In genomic region chr5:91562486-91562885, GRCm38 (mm10) we compare ENCODE assay signal across 29 mouse cellular contexts. TPM values are rescaled to one million over a fixed set of nuclear protein-coding genes. Genes with fewer than 3 reads are reported as not detected.
A peak's percentile ranks its signal among the peaks of the same experiment; 100 is the strongest.
DNase-seq lines count a peak whose midpoint lies in the region; ATAC-seq and TF ChIP-seq lines count a peak whose summit lies in the region.
"Had no signal": no experiment of that assay in that cellular context is flagged by ENCODE, and none has a peak within 500 bp of the region (broad histone marks: within the 10 kb centered on the region; RNA-seq: fewer than 3 reads in every experiment).

No protein-coding gene starts in this region.

- no peak for ATAC-seq in heart, embryonic 13.5 days (ENCODE audit: extremely low read depth, insufficient number of reproducible peaks, low FRiP score, low TSS enrichment)
- ATAC-seq: forebrain, postnatal 0 days; hindbrain, embryonic 16.5 days; midbrain, embryonic 15.5 days; Patski had no signal

- TF ChIP-seq POLR2A in liver, adult 2 months (IDR thresholded peaks at IDR 0.05; ENCODE audit: extremely low read depth, insufficient read depth, low read length): no peak

- WGBS in heart, embryonic 13.5 days: 50% methylated on average over 7 of the region's 7 CpGs
- WGBS in liver, adult 2 months: 54% methylated on average over 7 of the region's 7 CpGs

- no peak overlapping the region for H3K9ac ChIP-seq in heart, embryonic 13.5 days
- no peak overlapping the region for H3K9ac ChIP-seq in liver, adult 2 months (ENCODE audit: low read depth, low read length)
- H3K9ac ChIP-seq: forebrain, postnatal 0 days; kidney, embryonic 15.5 days; liver, embryonic 14.5 days; midbrain, embryonic 15.5 days; neural tube, embryonic 15.5 days had no signal

- H3K9me3 ChIP-seq in heart, embryonic 13.5 days: 0 out of 2 replicates have a peak, but pooled peaks cover 4% of the 10 kb centered on the region
- H3K9me3 ChIP-seq: kidney, embryonic 15.5 days; midbrain, embryonic 10.5 days; midbrain, embryonic 15.5 days; neural tube, embryonic 15.5 days had no signal

- no peak overlapping the region for H3K4me3 ChIP-seq in heart, embryonic 13.5 days
- no peak overlapping the region for H3K4me3 ChIP-seq in liver, adult 2 months (ENCODE audit: insufficient read depth, low read depth, low read length)
- H3K4me3 ChIP-seq: erythroblast, embryonic 14.5 days; heart, adult 2 months; kidney, embryonic 15.5 days; midbrain, embryonic 10.5 days; midbrain, embryonic 15.5 days; neural tube, embryonic 15.5 days had no signal

- H3K4me1 ChIP-seq in heart, embryonic 13.5 days: peaks cover 54% of the 10 kb centered on the region
- peaks cover 8% of the 10 kb centered on the region for H3K4me1 ChIP-seq in liver, adult 2 months (ENCODE audit: control insufficient read depth, insufficient read depth, low read length)
- H3K4me1 ChIP-seq: midbrain, embryonic 10.5 days; midbrain, embryonic 15.5 days; neural tube, embryonic 15.5 days had no signal

- no peak for TF ChIP-seq CTCF in liver, adult 2 months (IDR thresholded peaks at IDR 0.05; ENCODE audit: low read depth, low read length)

- H3K27ac ChIP-seq in heart, embryonic 13.5 days (replicated peaks): peak overlapping the region; percentile 87
- H3K27ac ChIP-seq in liver, adult 2 months (replicated peaks; ENCODE audit: insufficient read depth, low read depth, low read length): no peak overlapping the region
- H3K27ac ChIP-seq: heart, adult 2 months; kidney, embryonic 15.5 days; liver, embryonic 14.5 days; macrophage; midbrain, embryonic 10.5 days; midbrain, embryonic 15.5 days; neural tube, embryonic 15.5 days had no signal

- no peaks in the 10 kb centered on the region for H3K79me2 ChIP-seq in liver, adult 2 months (ENCODE audit: control insufficient read depth, insufficient read depth, low read length)

- intact Hi-C loops in heart, postnatal 36 days (cut with DNase I): no loop called here

- no peak overlapping the region for H3K4me2 ChIP-seq in heart, embryonic 13.5 days
- H3K4me2 ChIP-seq: kidney, embryonic 15.5 days; midbrain, embryonic 15.5 days; neural tube, embryonic 15.5 days had no signal

- no peaks in the 10 kb centered on the region for H3K27me3 ChIP-seq in heart, embryonic 13.5 days (replicated peaks)
- no peaks in the 10 kb centered on the region for H3K27me3 ChIP-seq in liver, adult 2 months (ENCODE audit: control insufficient read depth, insufficient read depth, low read length)
- H3K27me3 ChIP-seq: kidney, embryonic 15.5 days; midbrain, embryonic 15.5 days; neural tube, embryonic 15.5 days; Patski had no signal

- H3K36me3 ChIP-seq in heart, embryonic 13.5 days: no peaks in the 10 kb centered on the region
- H3K36me3 ChIP-seq in liver, adult 2 months (ENCODE audit: control insufficient read depth, insufficient read depth, low read length): no peaks in the 10 kb centered on the region
- H3K36me3 ChIP-seq: kidney, embryonic 15.5 days; midbrain, embryonic 10.5 days; midbrain, embryonic 15.5 days; neural tube, embryonic 15.5 days had no signal

- DNase-seq in adrenal gland, postnatal 10 days: peak; percentile 35
- no peak for DNase-seq in adrenal gland, postnatal 25 days
- DNase-seq in heart, postnatal 36 days: no peak
- DNase-seq in liver, adult 2 months (ENCODE audit: extremely low read depth, low read depth, low spot score): peak; percentile 16
- no peak for DNase-seq in liver
- DNase-seq in urinary bladder, postnatal 4 days (ENCODE audit: low spot score in 2 of 2): no peak
- DNase-seq: cerebellum, adult 18-20 months; cerebellum, postnatal 10 days; forebrain, postnatal 0 days; gastrocnemius, postnatal 25 days; heart, adult 2 months; kidney, adult 18-20 months; kidney, postnatal 25 days; left cerebral cortex, postnatal 4 days; lung, adult 2 months; lung, postnatal 10 days; retina, postnatal 1 day; right cerebral cortex, postnatal 14 days; thymus, postnatal 4 days had no signal

RNA-seq across cellular contexts. Expression of gene Parm1, which starts 45.1 kb away (rescaled TPM):
- total RNA-seq in adrenal gland, postnatal 10 days (2021): 10 to 100 TPM; 31.8 to 35.7 TPM
- total RNA-seq in adrenal gland, postnatal 25 days (2021): 121 TPM in 2 replicates
- 30.4 and 35.1 TPM in 2 replicates for polyA plus RNA-seq in heart, embryonic 13.5 days (2015; fragmentation: Nextera tagmentation; extraction: Ambion mirVana)
- total RNA-seq in heart, postnatal 36 days (2021): 10 to 100 TPM; 57.1 to 57.7 TPM
- total RNA-seq in liver, adult 2 months (2014; rRNA removed): under 0.01 and 0.27 TPM in 2 replicates
- polyA plus RNA-seq in liver, adult 2 months (2012; rRNA removed): 0.05 TPM in 2 replicates
- polyA plus RNA-seq: macrophage had no signal

Comparison
In these comparisons a context has a peak if more than half of its experiments do, and no peak if none do; other contexts are left out.
1. DNase-seq: peak in adrenal gland, postnatal 10 days (single experiment) and liver, adult 2 months (single experiment); none in adrenal gland, postnatal 25 days (single experiment), heart, postnatal 36 days (0 of 2), liver (single experiment) and urinary bladder, postnatal 4 days (0 of 2).
2. RNA of gene Parm1, which starts 45.1 kb away (total RNA-seq): 121 TPM in adrenal gland, postnatal 25 days, 57.1 to 57.7 TPM in heart, postnatal 36 days and 31.8 to 35.7 TPM in adrenal gland, postnatal 10 days; under 0.01 to 0.27 TPM in liver, adult 2 months; every median in the first group is over 10 times any median in the second.